Mouse (Mus musculus) hindbrain, embryonic 11.5 days (tissue): ENCODE results near the gene Bbs2. TPM values are rescaled to one million over a fixed set of nuclear protein-coding genes. Genes with fewer than 3 reads are reported as not detected.

Source experiments
- ATAC-seq: fragments of 200-750 bp; cut with Nextera tagmentation; 2 replicates; pipeline ENCODE4 v1.8.0; 2017; ENCODE audit warnings: mild to moderate bottlenecking, moderate TSS enrichment, moderate library complexity; ENCODE audit not compliant: low FRiP score
- DNase-seq: peaks from one replicate; pipeline ENCODE4 v3.0.0-alpha.2; 2015; ENCODE audit warnings: low spot score
- H3K27ac ChIP-seq: fragments of 300-500 bp; sonication (generic); 2 replicates; pipeline ENCODE4 v1.5.1; 2014; ENCODE audit warnings: mild to moderate bottlenecking, low read depth, low read length
- H3K27me3 ChIP-seq: fragments of 300-500 bp; sonication (generic); 2 replicates; pipeline ENCODE4 v1.6.1; 2014; ENCODE audit warnings: mild to moderate bottlenecking, low read length, moderate library complexity, mixed read lengths; ENCODE audit not compliant: control insufficient read depth, insufficient read depth
- H3K36me3 ChIP-seq: fragments of 300-500 bp; sonication (generic); 2 replicates; pipeline ENCODE4 v1.6.1; 2014; ENCODE audit warnings: mild to moderate bottlenecking, low read length, moderate library complexity, mixed read lengths; ENCODE audit not compliant: control insufficient read depth, insufficient read depth
- H3K4me1 ChIP-seq: fragments of 300-500 bp; sonication (generic); replicated peaks from 2 replicates; pipeline ENCODE4 v1.6.1; 2014; ENCODE audit warnings: low read length, mixed read lengths; ENCODE audit not compliant: control insufficient read depth, insufficient read depth
- H3K4me2 ChIP-seq: fragments of 300-500 bp; sonication (generic); replicated peaks from 2 replicates; pipeline ENCODE4 v1.6.1; 2014; ENCODE audit warnings: mild to moderate bottlenecking, low read depth, low read length
- H3K4me3 ChIP-seq: fragments of 300-500 bp; sonication (generic); 2 replicates; pipeline ENCODE4 v1.5.1; 2014; ENCODE audit warnings: low read depth, low read length
- H3K9ac ChIP-seq: fragments of 300-500 bp; sonication (generic); 2 replicates; pipeline ENCODE4 v1.6.1; 2014; ENCODE audit warnings: low read depth, low read length
- H3K9me3 ChIP-seq: fragments of 300-500 bp; sonication (generic); 2 replicates; pipeline ENCODE4 v1.6.1; 2016; ENCODE audit warnings: low read length; ENCODE audit not compliant: control insufficient read depth
- WGBS: fragments of 180-500 bp; shearing (Covaris S2); extraction: QIAGEN DNeasy Blood & Tissue Kit; methylation state at CpG from one replicate; pipeline ENCODE4 v1.1.7; 2014; 5-methylcytosine and 5-hydroxymethylcytosine counted together
- polyA plus RNA-seq: library from polyadenylated mRNA; unstranded; fragments of >200 nt; fragmentation: Nextera tagmentation; extraction: Ambion mirVana; gene quantifications from 2 replicates; pipeline ENCODE4 v1.2.1, GENCODE M21; 2014

Bbs2 gene
- polyA plus RNA-seq, 1 experiment from 2014 or later, result 29.1 TPM

- H3K4me1 ChIP-seq, result no peaks in the 10 kb centered on the region
- 73% methylated on average over 5 of the region's 5 CpGs for WGBS
- no peak overlapping the region for H3K4me2 ChIP-seq
- no peak overlapping the region for H3K4me3 ChIP-seq
- H3K9me3 ChIP-seq, result no peaks in the 10 kb centered on the region
- ATAC-seq, result no peak
- no peaks in the 10 kb centered on the region for H3K27me3 ChIP-seq
- DNase-seq, result no peak
- H3K27ac ChIP-seq, result no peak overlapping the region
- no peak overlapping the region for H3K9ac ChIP-seq
- H3K36me3 ChIP-seq, result no peaks in the 10 kb centered on the region
Observed at GRCm38 (mm10) chr8:94109835-94110234, 11.1 kb upstream of the Bbs2 start.

DNA sequence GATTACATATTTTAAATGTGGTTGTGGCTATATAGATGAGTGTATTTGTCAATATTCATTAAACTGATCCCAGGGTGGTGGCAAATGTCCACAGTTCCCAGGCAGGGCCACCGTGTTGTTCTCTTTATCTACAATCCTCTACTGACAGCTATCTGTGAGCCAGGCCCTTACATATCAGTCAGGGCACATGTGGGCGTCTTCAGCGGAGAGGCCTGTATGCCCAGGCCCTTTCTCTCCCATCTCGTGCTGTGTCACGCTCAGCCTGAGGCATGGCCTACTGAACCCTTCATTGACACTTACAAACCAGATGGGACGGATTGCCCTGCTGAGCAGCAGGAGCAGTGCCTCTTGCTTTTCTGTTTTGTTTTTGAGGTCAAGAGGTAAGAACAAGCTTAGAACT lies 10.7 kb upstream of the Bbs2 start:
- ATAC-seq, result no peak
- Histone ChIP-seq H3K4me3 (no peak overlapping the region), H3K4me1 (no peaks in the 10 kb centered on the region), H3K4me2 (no peak overlapping the region), H3K27me3 (no peaks in the 10 kb centered on the region), H3K9ac (no peak overlapping the region), H3K36me3 (no peaks in the 10 kb centered on the region), H3K27ac (no peak overlapping the region), H3K9me3 (no peaks in the 10 kb centered on the region)
- DNase-seq, result peak; percentile 8
- 55% methylated on average over 6 of the region's 6 CpGs for WGBS

GRCm38 (mm10) chr8:94107871-94108270 lies 9.1 kb upstream of the Bbs2 start:
- no peak overlapping the region for H3K9ac ChIP-seq
- H3K36me3 ChIP-seq, result no peaks in the 10 kb centered on the region
- DNase-seq (no peak), ATAC-seq (no peak)
- WGBS, result 87% methylated on average over 3 of the region's 3 CpGs
- no peaks in the 10 kb centered on the region for H3K4me1 ChIP-seq
- no peak overlapping the region for H3K4me2 ChIP-seq
- no peak overlapping the region for H3K27ac ChIP-seq
- no peaks in the 10 kb centered on the region for H3K9me3 ChIP-seq
- H3K27me3 ChIP-seq, result no peaks in the 10 kb centered on the region
- H3K4me3 ChIP-seq, result no peak overlapping the region

GRCm38 (mm10) chr8:94104146-94104545 lies 5.4 kb upstream of the Bbs2 start:
- no peaks in the 10 kb centered on the region for H3K4me1 ChIP-seq
- H3K4me3 ChIP-seq, result no peak overlapping the region
- DNase-seq (no peak), ATAC-seq (no peak)
- H3K9me3 ChIP-seq, result no peaks in the 10 kb centered on the region
- no peak overlapping the region for H3K9ac ChIP-seq
- no peaks in the 10 kb centered on the region for H3K27me3 ChIP-seq
- H3K4me2 ChIP-seq, result no peak overlapping the region
- no peaks in the 10 kb centered on the region for H3K36me3 ChIP-seq
- WGBS, result 62% methylated on average over 5 of the region's 5 CpGs
- H3K27ac ChIP-seq, result no peak overlapping the region

DNA sequence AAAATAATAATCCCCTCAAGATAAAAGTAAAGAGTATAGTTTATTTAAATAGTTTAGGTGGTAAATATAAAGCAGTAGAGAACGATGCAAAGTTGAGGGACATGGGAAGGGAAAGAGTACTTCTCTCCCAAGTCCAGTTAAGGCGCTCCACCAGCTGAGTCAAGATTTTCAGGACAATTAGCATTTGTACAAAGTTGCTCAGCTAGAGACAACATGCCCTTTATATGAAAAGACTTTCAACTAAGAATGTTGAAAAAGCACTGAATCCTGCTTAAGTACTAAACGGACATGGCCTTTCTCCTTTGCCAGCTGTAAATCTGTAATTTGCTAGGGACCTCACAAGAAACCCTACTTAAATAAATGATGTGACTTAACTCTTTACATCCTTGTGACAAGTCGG lies 268 bp upstream of the Bbs2 start:
- Histone ChIP-seq H3K27me3 (no peaks in the 10 kb centered on the region), H3K4me3 (peak overlapping the region; percentile 59; the same call in 1 of the 2 replicates), H3K9me3 (no peaks in the 10 kb centered on the region), H3K4me1 (no peaks in the 10 kb centered on the region), H3K9ac (peak overlapping the region; percentile 81), H3K4me2 (peak overlapping the region; percentile 54), H3K36me3 (no peaks in the 10 kb centered on the region), H3K27ac (peak overlapping the region; percentile 97)
- ATAC-seq (no peak), DNase-seq (no peak)
- WGBS, result 53% methylated on average over 4 of the region's 4 CpGs

- Histone ChIP-seq H3K4me3 (no peak overlapping the region), H3K27ac (no peak overlapping the region), H3K4me2 (no peak overlapping the region), H3K9ac (no peak overlapping the region), H3K9me3 (no peaks in the 10 kb centered on the region), H3K4me1 (no peaks in the 10 kb centered on the region), H3K36me3 (no peaks in the 10 kb centered on the region), H3K27me3 (no peaks in the 10 kb centered on the region)
- DNase-seq (no peak), ATAC-seq (no peak)
- 80% methylated on average over 6 of the region's 6 CpGs for WGBS
Observed at GRCm38 (mm10) chr8:94094281-94094680, 4.4 kb downstream of the Bbs2 start.

GRCm38 (mm10) chr8:94092848-94093247 lies 5.9 kb downstream of the Bbs2 start:
- Histone ChIP-seq H3K4me1 (no peaks in the 10 kb centered on the region), H3K36me3 (no peaks in the 10 kb centered on the region), H3K4me2 (no peak overlapping the region), H3K27ac (no peak overlapping the region), H3K4me3 (no peak overlapping the region), H3K9ac (no peak overlapping the region), H3K9me3 (no peaks in the 10 kb centered on the region), H3K27me3 (no peaks in the 10 kb centered on the region)
- 88% methylated on average over 9 of the region's 9 CpGs for WGBS
- no peak for DNase-seq
- no peak for ATAC-seq

- Histone ChIP-seq H3K27me3 (no peaks in the 10 kb centered on the region), H3K9ac (no peak overlapping the region), H3K4me2 (no peak overlapping the region), H3K36me3 (no peaks in the 10 kb centered on the region), H3K9me3 (no peaks in the 10 kb centered on the region), H3K4me1 (no peaks in the 10 kb centered on the region), H3K27ac (no peak overlapping the region), H3K4me3 (no peak overlapping the region)
- no peak for ATAC-seq
- WGBS, result 72% methylated on average over 6 of the region's 6 CpGs
- DNase-seq, result no peak
Observed at GRCm38 (mm10) chr8:94089715-94090114, 9.0 kb downstream of the Bbs2 start.

- DNase-seq (no peak), ATAC-seq (no peak)
- H3K9me3 ChIP-seq, result no peaks in the 10 kb centered on the region
- H3K4me1 ChIP-seq, result no peaks in the 10 kb centered on the region
- H3K27me3 ChIP-seq, result no peaks in the 10 kb centered on the region
- no peak overlapping the region for H3K4me3 ChIP-seq
- no peak overlapping the region for H3K9ac ChIP-seq
- 82% methylated on average over 9 of the region's 9 CpGs for WGBS
- H3K27ac ChIP-seq, result no peak overlapping the region
- H3K36me3 ChIP-seq, result no peaks in the 10 kb centered on the region
- H3K4me2 ChIP-seq, result no peak overlapping the region
Observed at GRCm38 (mm10) chr8:94087964-94088363, 10.8 kb downstream of the Bbs2 start.
